8 mouse cellular contexts compared by ENCODE assay signal in the genomic region with DNA sequence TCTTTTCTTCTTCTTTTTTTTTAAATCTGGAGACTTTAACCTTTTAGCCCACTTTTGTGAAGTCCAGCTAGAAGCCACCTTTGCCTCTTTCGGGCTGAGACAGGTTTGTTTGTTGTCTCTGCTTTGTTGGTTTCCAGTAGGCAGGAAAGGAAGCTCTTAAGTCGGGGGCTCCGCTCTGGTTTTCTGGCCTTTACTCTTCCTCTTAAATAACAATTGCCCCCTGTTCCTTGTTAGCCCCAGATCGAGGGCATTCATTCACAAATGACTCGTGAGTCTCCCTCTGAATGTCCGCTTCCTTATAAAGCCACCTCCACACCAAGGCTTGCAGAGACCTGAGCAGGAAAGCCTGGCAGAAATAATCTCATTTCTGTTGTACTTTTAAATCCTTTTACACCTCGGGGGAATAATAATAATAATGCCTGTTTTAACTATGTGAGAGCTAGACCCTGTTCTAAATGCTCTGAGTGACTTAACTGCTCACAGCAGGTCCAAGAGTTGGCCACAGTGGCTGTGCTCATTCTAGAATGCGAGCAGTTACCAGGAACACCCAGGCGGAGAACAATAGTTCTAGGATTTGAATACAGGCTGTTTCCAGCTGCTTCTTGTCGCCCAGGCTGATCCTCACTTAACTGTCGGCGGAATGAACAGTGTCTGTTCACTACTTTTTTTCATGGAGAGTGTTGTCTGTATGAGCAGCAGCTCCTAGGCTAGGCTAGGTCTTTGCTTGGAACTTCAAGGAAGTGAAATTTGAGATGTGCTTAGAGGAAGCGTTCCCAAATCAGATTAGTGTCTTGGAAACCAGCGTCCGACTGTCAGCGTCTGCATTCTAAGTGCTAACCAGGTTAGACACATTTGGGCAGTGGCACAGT. TPM values are rescaled to one million over a fixed set of nuclear protein-coding genes. Genes with fewer than 3 reads are reported as not detected.
A peak's percentile ranks its signal among the peaks of the same experiment; 100 is the strongest.
DNase-seq lines count a peak whose midpoint lies in the region; ATAC-seq and TF ChIP-seq lines count a peak whose summit lies in the region.

No protein-coding gene starts in this region.

- H3K27ac ChIP-seq in forebrain, embryonic 10.5 days = peak overlapping the region; percentile 100
- H3K27ac ChIP-seq in forebrain, postnatal 0 days (ENCODE audit: low read depth, low read length) = no peak overlapping the region; the same call in 1 of the 2 replicates
- H3K27ac ChIP-seq in liver, embryonic 11.5 days (ENCODE audit: low read depth, low read length) = peak overlapping the region; percentile 54; the same call in 1 of the 2 replicates
- H3K27ac ChIP-seq in stomach, embryonic 15.5 days = peak overlapping the region; percentile 100

- no peak for ATAC-seq in forebrain, postnatal 0 days
- no peak for ATAC-seq in liver, embryonic 11.5 days (replicated peaks; ENCODE audit: low FRiP score)
- no peak for ATAC-seq in stomach, embryonic 15.5 days (ENCODE audit: insufficient read depth, low FRiP score, low read depth)

- 2% methylated on average over 16 of the region's 16 CpGs for WGBS in forebrain, embryonic 10.5 days
- WGBS in forebrain, postnatal 0 days = 12% methylated on average over 16 of the region's 16 CpGs
- 17% methylated on average over 16 of the region's 16 CpGs for WGBS in liver, embryonic 11.5 days
- 16% methylated on average over 16 of the region's 16 CpGs for WGBS in stomach, embryonic 15.5 days

- TF ChIP-seq CTCF in forebrain, postnatal 0 days (IDR thresholded peaks at IDR 0.05; ENCODE audit: low read depth) = no peak

- peak overlapping the region; percentile 67 for H3K4me3 ChIP-seq in forebrain, embryonic 10.5 days
- no peak overlapping the region for H3K4me3 ChIP-seq in forebrain, postnatal 0 days (ENCODE audit: low read depth, low read length)
- no peak overlapping the region; the same call in 1 of the 2 replicates for H3K4me3 ChIP-seq in liver, embryonic 11.5 days (ENCODE audit: low read depth, low read length)
- H3K4me3 ChIP-seq in stomach, embryonic 15.5 days (replicated peaks) = peak overlapping the region; percentile 3

- peaks cover 20% of the 10 kb centered on the region for H3K27me3 ChIP-seq in forebrain, embryonic 10.5 days (ENCODE audit: poor library complexity, severe bottlenecking)
- no peaks in the 10 kb centered on the region for H3K27me3 ChIP-seq in forebrain, postnatal 0 days (ENCODE audit: insufficient read depth, low read length)
- H3K27me3 ChIP-seq in liver, embryonic 11.5 days (replicated peaks; ENCODE audit: control insufficient read depth, insufficient read depth, low read length) = no peaks in the 10 kb centered on the region
- no peaks in the 10 kb centered on the region for H3K27me3 ChIP-seq in stomach, embryonic 15.5 days (replicated peaks)

- H3K4me2 ChIP-seq in forebrain, postnatal 0 days (ENCODE audit: low read depth) = no peak overlapping the region
- H3K4me2 ChIP-seq in liver, embryonic 11.5 days = peak overlapping the region; percentile 73
- H3K4me2 ChIP-seq in stomach, embryonic 15.5 days = peak overlapping the region; percentile 65

- H3K9ac ChIP-seq in forebrain, postnatal 0 days = no peak overlapping the region
- H3K9ac ChIP-seq in liver, embryonic 11.5 days (ENCODE audit: low read depth, low read length) = peak overlapping the region; percentile 93
- no peak overlapping the region; the same call in 1 of the 2 replicates for H3K9ac ChIP-seq in stomach, embryonic 15.5 days

- H3K9me3 ChIP-seq in forebrain, embryonic 10.5 days = no peaks in the 10 kb centered on the region
- no peaks in the 10 kb centered on the region for H3K9me3 ChIP-seq in forebrain, postnatal 0 days (ENCODE audit: low read length)
- H3K9me3 ChIP-seq in liver, embryonic 11.5 days (ENCODE audit: control insufficient read depth, low read length) = no peaks in the 10 kb centered on the region
- no peaks in the 10 kb centered on the region for H3K9me3 ChIP-seq in stomach, embryonic 15.5 days

- DNase-seq in forebrain, embryonic 10.5 days (ENCODE audit: extremely low spot score, low spot score) = peak; percentile 41
- no peak for DNase-seq in forebrain, postnatal 0 days
- DNase-seq in embryo, embryonic 11 days = peak; percentile 68
- peak; percentile 21 for DNase-seq in heart, postnatal 4 days
- DNase-seq in liver, embryonic 11.5 days (ENCODE audit: low spot score) = no peak
- DNase-seq in cerebellum, adult 9-11 months = no peak
- no peak for DNase-seq in spleen, postnatal 10 days (ENCODE audit: low spot score in 2 of 2)

- H3K4me1 ChIP-seq in forebrain, embryonic 10.5 days = peaks cover 45% of the 10 kb centered on the region
- peaks cover 7% of the 10 kb centered on the region; the same call in 1 of the 2 replicates for H3K4me1 ChIP-seq in forebrain, postnatal 0 days (ENCODE audit: insufficient read depth)
- peaks cover 24% of the 10 kb centered on the region for H3K4me1 ChIP-seq in liver, embryonic 11.5 days (replicated peaks; ENCODE audit: control insufficient read depth, insufficient read depth, low read length)
- H3K4me1 ChIP-seq in stomach, embryonic 15.5 days = peaks cover 25% of the 10 kb centered on the region

- no peaks in the 10 kb centered on the region for H3K36me3 ChIP-seq in forebrain, embryonic 10.5 days (replicated peaks)
- H3K36me3 ChIP-seq in forebrain, postnatal 0 days (ENCODE audit: insufficient read depth) = no peaks in the 10 kb centered on the region
- H3K36me3 ChIP-seq in liver, embryonic 11.5 days (ENCODE audit: control insufficient read depth, insufficient read depth, low read length) = no peaks in the 10 kb centered on the region
- no peaks in the 10 kb centered on the region for H3K36me3 ChIP-seq in stomach, embryonic 15.5 days

RNA-seq across cellular contexts. Expression of gene Arid1a, which starts 59.3 kb away (rescaled TPM):
- polyA plus RNA-seq in forebrain, embryonic 10.5 days (2016; fragmentation: Nextera tagmentation; extraction: Ambion mirVana) = 35.3 and 38.8 TPM in 2 replicates
- 36.2 and 51.0 TPM in 2 replicates for total RNA-seq in forebrain, postnatal 0 days (2014; rRNA removed)
- 12.7 and 19.3 TPM in 2 replicates for polyA plus RNA-seq in forebrain, postnatal 0 days (2015; fragmentation: Nextera tagmentation; extraction: Ambion mirVana)
- 10 to 100 TPM; 74.6 to 77.3 TPM for total RNA-seq in heart, postnatal 4 days (2021)
- polyA plus RNA-seq in liver, embryonic 11.5 days (2014; fragmentation: Nextera tagmentation; extraction: Ambion mirVana) = 26.6 and 32.4 TPM in 2 replicates
- 27.0 and 29.2 TPM in 2 replicates for polyA plus RNA-seq in stomach, embryonic 15.5 days (2015; fragmentation: Nextera tagmentation; extraction: Ambion mirVana)

Comparison
In these comparisons a context has a peak if more than half of its experiments do, and no peak if none do; other contexts are left out.
1. DNase-seq: peak in forebrain, embryonic 10.5 days (single experiment), embryo, embryonic 11 days (single experiment) and heart, postnatal 4 days (single experiment); none in forebrain, postnatal 0 days (single experiment), liver, embryonic 11.5 days (single experiment), cerebellum, adult 9-11 months (single experiment) and spleen, postnatal 10 days (0 of 2).
2. H3K4me3 ChIP-seq: peak in forebrain, embryonic 10.5 days (single experiment) and stomach, embryonic 15.5 days (single experiment); none in forebrain, postnatal 0 days (single experiment) and liver, embryonic 11.5 days (single experiment).